Mouse (Mus musculus): ENCODE data around the gene Lbp. TPM values are rescaled to one million over a fixed set of nuclear protein-coding genes. Genes with fewer than 3 reads are reported as not detected.
A peak's percentile ranks its signal among the peaks of the same experiment; 100 is the strongest.

Lbp gene
- polyA plus RNA-seq, 1 experiment from 2014 or later: 6.2 TPM

DNA sequence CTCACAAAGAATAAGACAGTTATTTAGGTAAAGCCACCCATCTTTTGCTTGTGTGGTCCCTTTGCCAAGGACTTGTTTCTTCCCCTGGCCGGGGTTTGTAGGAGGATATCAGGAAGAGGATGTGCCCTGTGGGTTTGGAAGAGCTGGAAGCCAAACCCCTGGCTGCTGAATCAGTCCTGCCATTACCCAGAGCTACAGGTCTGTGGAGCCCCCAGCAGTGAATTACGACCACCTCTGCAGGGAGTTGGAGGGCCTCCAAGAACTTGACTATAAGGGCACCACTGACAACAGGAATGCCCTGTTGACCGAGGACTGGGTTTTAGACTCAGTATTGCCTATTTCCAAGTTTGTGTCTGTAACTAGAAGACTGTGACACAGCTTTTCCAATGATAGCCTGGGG lies 7.1 kb upstream of the Lbp start:
- Histone ChIP-seq H3K36me3 (ENCODE audit: control insufficient read depth, insufficient read depth, low read length) (no peaks in the 10 kb centered on the region), H3K27me3 (replicated peaks; ENCODE audit: control insufficient read depth, insufficient read depth, low read length) (no peaks in the 10 kb centered on the region), H3K4me2 (ENCODE audit: low read length) (no peak overlapping the region), H3K27ac (ENCODE audit: low read depth, low read length) (no peak overlapping the region), H3K9me3 (ENCODE audit: control insufficient read depth, low read length) (no peaks in the 10 kb centered on the region), H3K4me3 (ENCODE audit: low read length) (no peak overlapping the region), H3K4me1 (ENCODE audit: control insufficient read depth, insufficient read depth, low read depth, low read length) (peaks cover 2% of the 10 kb centered on the region; the same call in 1 of the 2 replicates), H3K9ac (ENCODE audit: low read depth, low read length) (no peak overlapping the region)
- no peak for ATAC-seq
- WGBS: 51% methylated on average over 3 of the region's 3 CpGs

DNA sequence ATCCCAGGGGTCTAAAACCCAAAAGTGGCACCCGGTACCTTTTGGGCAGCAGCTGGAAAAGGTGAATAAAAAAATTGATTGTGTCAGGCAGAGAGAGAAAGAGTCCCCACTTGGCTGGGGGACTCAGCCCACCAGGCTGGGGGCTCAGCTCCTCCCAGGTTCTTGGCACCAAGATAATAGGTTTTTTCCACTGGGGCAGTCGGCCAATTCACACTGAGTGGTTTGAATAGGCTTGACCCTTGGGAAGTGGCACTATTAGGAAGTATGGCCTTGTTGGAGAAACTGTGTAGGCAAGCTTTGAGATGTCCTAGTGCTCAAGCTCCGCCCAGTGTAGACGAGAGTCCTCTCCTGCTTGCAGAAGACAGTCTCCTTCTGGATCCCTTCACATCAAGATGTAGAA lies 6.6 kb upstream of the Lbp start:
- H3K36me3 ChIP-seq (ENCODE audit: control insufficient read depth, insufficient read depth, low read length): no peaks in the 10 kb centered on the region
- H3K9ac ChIP-seq (ENCODE audit: low read depth, low read length): no peak overlapping the region
- 52% methylated on average over 4 of the region's 4 CpGs for WGBS
- H3K27ac ChIP-seq (ENCODE audit: low read depth, low read length): no peak overlapping the region
- peaks cover 2% of the 10 kb centered on the region; the same call in 1 of the 2 replicates for H3K4me1 ChIP-seq (ENCODE audit: control insufficient read depth, insufficient read depth, low read depth, low read length)
- H3K4me3 ChIP-seq (ENCODE audit: low read length): no peak overlapping the region
- no peak overlapping the region for H3K4me2 ChIP-seq (ENCODE audit: low read length)
- ATAC-seq: 0 out of 2 replicates have a peak, but pooled peaks have one; percentile 34
- no peaks in the 10 kb centered on the region for H3K9me3 ChIP-seq (ENCODE audit: control insufficient read depth, low read length)
- no peaks in the 10 kb centered on the region for H3K27me3 ChIP-seq (replicated peaks; ENCODE audit: control insufficient read depth, insufficient read depth, low read length)

DNA sequence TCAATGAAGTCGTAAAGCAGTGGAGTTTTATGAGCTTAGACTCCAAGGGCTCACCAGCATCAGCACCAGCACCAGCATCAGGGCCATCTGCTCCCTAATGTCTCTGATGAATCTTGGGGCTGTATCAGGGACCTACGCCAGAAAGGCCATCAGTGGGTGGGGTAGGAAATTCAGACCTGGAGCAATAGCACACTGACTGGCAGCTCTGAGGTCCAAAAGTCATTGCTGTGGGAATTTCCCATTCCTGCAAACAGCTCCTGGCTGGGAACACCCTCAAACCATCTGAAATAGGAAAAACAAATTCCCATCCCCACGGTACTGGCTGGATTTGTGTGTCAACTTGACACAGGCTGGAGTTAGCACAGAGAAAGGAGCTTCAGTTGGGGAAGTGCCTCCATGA lies 3.5 kb upstream of the Lbp start:
- no peaks in the 10 kb centered on the region for H3K4me1 ChIP-seq (ENCODE audit: control insufficient read depth, insufficient read depth, low read depth, low read length)
- no peak overlapping the region for H3K9ac ChIP-seq (ENCODE audit: low read depth, low read length)
- no peak overlapping the region for H3K4me2 ChIP-seq (ENCODE audit: low read length)
- 88% methylated on average over 3 of the region's 3 CpGs for WGBS
- H3K27ac ChIP-seq (ENCODE audit: low read depth, low read length): no peak overlapping the region
- no peak overlapping the region for H3K4me3 ChIP-seq (ENCODE audit: low read length)
- no peaks in the 10 kb centered on the region for H3K9me3 ChIP-seq (ENCODE audit: control insufficient read depth, low read length)
- no peaks in the 10 kb centered on the region for H3K36me3 ChIP-seq (ENCODE audit: control insufficient read depth, insufficient read depth, low read length)
- H3K27me3 ChIP-seq (replicated peaks; ENCODE audit: control insufficient read depth, insufficient read depth, low read length): no peaks in the 10 kb centered on the region
- ATAC-seq: no peak

DNA sequence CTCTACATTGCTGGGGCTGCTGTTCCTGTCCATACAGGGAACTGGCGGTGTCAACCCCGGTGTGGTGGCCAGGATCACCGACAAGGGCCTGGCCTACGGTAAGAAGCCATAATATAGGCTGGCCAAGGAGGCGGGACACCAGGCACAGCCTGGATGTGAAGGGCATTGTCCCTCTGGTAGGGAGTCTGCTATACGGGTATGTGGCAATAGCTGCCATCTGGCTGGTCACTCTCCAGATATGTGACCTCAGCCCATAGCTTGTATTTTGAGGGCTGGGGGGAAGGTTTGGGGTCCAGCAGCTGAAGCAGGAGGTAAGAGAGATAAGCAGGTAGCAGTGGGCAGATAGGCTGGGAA lies 380 bp downstream of the Lbp start:
- no peaks in the 10 kb centered on the region for H3K4me1 ChIP-seq (ENCODE audit: control insufficient read depth, insufficient read depth, low read depth, low read length)
- no peak overlapping the region for H3K4me2 ChIP-seq (ENCODE audit: low read length)
- H3K4me3 ChIP-seq (ENCODE audit: low read length): no peak overlapping the region
- H3K27me3 ChIP-seq (replicated peaks; ENCODE audit: control insufficient read depth, insufficient read depth, low read length): no peaks in the 10 kb centered on the region
- no peaks in the 10 kb centered on the region for H3K36me3 ChIP-seq (ENCODE audit: control insufficient read depth, insufficient read depth, low read length)
- H3K9ac ChIP-seq (ENCODE audit: low read depth, low read length): no peak overlapping the region
- H3K9me3 ChIP-seq (ENCODE audit: control insufficient read depth, low read length): no peaks in the 10 kb centered on the region
- ATAC-seq: no peak
- no peak overlapping the region for H3K27ac ChIP-seq (ENCODE audit: low read depth, low read length)
- 38% methylated on average over 6 of the region's 6 CpGs for WGBS

DNA sequence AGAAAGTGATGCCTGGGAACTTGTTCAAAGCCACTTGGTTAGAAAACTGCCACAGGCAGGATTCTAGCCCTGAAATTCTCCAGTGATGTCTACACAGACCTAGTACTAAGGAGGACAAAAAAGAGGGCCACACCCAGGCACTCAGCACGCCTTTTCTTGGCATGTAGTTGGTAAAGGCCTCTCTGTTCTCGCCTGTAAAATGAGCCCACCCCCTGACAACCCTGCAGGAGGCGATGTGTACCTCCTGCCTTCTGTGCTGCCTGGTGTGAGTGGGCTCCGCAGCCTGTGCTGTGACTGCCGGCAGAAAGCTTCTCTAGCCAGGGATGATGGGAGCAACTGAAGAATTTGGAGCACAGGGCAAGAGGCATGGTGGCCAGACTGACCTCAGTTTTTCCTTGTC lies 2.0 kb downstream of the Lbp start:
- Histone ChIP-seq H3K36me3 (ENCODE audit: control insufficient read depth, insufficient read depth, low read length) (no peaks in the 10 kb centered on the region), H3K9ac (ENCODE audit: low read depth, low read length) (no peak overlapping the region; the same call in 1 of the 2 replicates), H3K4me1 (ENCODE audit: control insufficient read depth, insufficient read depth, low read depth, low read length) (no peaks in the 10 kb centered on the region), H3K9me3 (ENCODE audit: control insufficient read depth, low read length) (no peaks in the 10 kb centered on the region), H3K4me2 (ENCODE audit: low read length) (no peak overlapping the region), H3K4me3 (ENCODE audit: low read length) (no peak overlapping the region), H3K27ac (ENCODE audit: low read depth, low read length) (no peak overlapping the region), H3K27me3 (replicated peaks; ENCODE audit: control insufficient read depth, insufficient read depth, low read length) (no peaks in the 10 kb centered on the region)
- WGBS: 47% methylated on average over 5 of the region's 5 CpGs
- ATAC-seq: no peak

DNA sequence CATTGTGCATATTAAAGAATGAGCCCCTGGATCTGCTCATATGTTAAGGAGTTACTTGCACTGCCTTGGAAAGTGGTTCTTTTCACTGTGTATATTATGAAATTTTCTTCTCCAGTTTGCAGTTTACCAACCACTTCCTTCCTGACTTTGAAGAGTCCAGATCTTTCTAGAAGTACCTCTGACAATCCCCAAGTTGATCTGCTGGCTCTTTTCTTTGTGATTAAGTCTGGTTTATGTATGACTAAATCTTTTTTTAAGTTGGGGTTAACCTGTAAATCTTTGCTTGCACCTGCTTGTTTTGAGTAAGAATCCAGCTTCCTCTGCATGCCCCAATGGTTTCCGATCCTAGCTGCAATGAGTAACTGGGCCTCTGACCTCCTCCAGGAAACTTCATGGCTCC lies 6.8 kb downstream of the Lbp start:
- H3K27ac ChIP-seq (ENCODE audit: low read depth, low read length): no peak overlapping the region
- H3K36me3 ChIP-seq (ENCODE audit: control insufficient read depth, insufficient read depth, low read length): no peaks in the 10 kb centered on the region
- H3K4me3 ChIP-seq (ENCODE audit: low read length): no peak overlapping the region
- peaks cover 8% of the 10 kb centered on the region; the same call in 1 of the 2 replicates for H3K4me1 ChIP-seq (ENCODE audit: control insufficient read depth, insufficient read depth, low read depth, low read length)
- H3K9ac ChIP-seq (ENCODE audit: low read depth, low read length): no peak overlapping the region
- ATAC-seq: no peak
- 80% methylated on average over 1 of the region's 1 CpGs for WGBS
- H3K9me3 ChIP-seq (ENCODE audit: control insufficient read depth, low read length): no peaks in the 10 kb centered on the region
- no peak overlapping the region for H3K4me2 ChIP-seq (ENCODE audit: low read length)
- no peaks in the 10 kb centered on the region for H3K27me3 ChIP-seq (replicated peaks; ENCODE audit: control insufficient read depth, insufficient read depth, low read length)

DNA sequence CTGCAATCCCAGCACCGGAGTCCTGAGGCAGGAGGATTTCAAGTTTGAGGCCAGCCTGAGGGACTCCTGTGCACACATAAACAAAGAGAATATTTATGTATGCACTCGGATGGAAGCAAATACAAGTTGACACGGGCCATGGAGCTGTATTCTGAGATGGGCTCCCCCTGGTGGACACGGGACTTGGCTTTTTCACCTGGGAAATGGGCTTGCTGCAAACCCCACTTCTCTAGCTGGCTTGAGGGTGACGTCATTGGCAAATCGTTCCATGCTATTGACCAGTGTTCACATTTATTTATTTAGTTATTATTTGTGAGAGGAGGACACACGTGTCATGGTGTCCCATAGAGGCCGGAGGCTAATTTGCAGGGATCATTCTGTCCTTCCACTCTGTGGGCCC lies 10.1 kb downstream of the Lbp start:
- H3K27ac ChIP-seq (ENCODE audit: low read depth, low read length): no peak overlapping the region
- H3K4me1 ChIP-seq (ENCODE audit: control insufficient read depth, insufficient read depth, low read depth, low read length): peaks cover 8% of the 10 kb centered on the region; the same call in 1 of the 2 replicates
- no peak for ATAC-seq
- no peak overlapping the region for H3K9ac ChIP-seq (ENCODE audit: low read depth, low read length)
- no peaks in the 10 kb centered on the region for H3K36me3 ChIP-seq (ENCODE audit: control insufficient read depth, insufficient read depth, low read length)
- H3K9me3 ChIP-seq (ENCODE audit: control insufficient read depth, low read length): no peaks in the 10 kb centered on the region
- H3K4me2 ChIP-seq (ENCODE audit: low read length): no peak overlapping the region
- WGBS: 72% methylated on average over 8 of the region's 8 CpGs
- H3K27me3 ChIP-seq (replicated peaks; ENCODE audit: control insufficient read depth, insufficient read depth, low read length): no peaks in the 10 kb centered on the region
- H3K4me3 ChIP-seq (ENCODE audit: low read length): no peak overlapping the region

DNA sequence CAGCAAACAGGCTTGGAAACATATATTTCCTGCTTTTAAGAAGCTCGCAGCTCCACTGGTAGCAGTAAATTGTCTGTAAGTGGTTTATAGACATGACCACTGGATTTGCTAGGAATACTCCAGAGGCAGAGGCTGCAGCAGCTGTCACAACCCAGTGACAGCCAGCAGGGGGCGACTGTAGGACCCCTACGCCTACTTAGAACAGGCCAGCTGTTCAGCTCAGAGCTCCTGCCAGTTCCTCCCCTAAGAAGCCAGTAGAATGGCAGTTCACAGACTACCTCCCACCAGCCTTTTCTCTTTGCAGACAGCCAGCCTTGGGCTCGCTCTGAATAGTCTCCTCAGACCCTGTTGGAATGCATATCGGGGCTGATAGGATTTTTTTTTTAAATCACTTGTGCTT lies 10.7 kb downstream of the Lbp start:
- Histone ChIP-seq H3K27ac (ENCODE audit: low read depth, low read length) (no peak overlapping the region), H3K9ac (ENCODE audit: low read depth, low read length) (no peak overlapping the region), H3K27me3 (replicated peaks; ENCODE audit: control insufficient read depth, insufficient read depth, low read length) (no peaks in the 10 kb centered on the region), H3K4me1 (ENCODE audit: control insufficient read depth, insufficient read depth, low read depth, low read length) (peaks cover 8% of the 10 kb centered on the region; the same call in 1 of the 2 replicates), H3K4me2 (ENCODE audit: low read length) (no peak overlapping the region; the same call in 1 of the 2 replicates), H3K9me3 (ENCODE audit: control insufficient read depth, low read length) (no peaks in the 10 kb centered on the region), H3K36me3 (ENCODE audit: control insufficient read depth, insufficient read depth, low read length) (no peaks in the 10 kb centered on the region), H3K4me3 (ENCODE audit: low read length) (no peak overlapping the region)
- ATAC-seq: peak; percentile 70
- 12% methylated on average over 5 of the region's 5 CpGs for WGBS

DNA sequence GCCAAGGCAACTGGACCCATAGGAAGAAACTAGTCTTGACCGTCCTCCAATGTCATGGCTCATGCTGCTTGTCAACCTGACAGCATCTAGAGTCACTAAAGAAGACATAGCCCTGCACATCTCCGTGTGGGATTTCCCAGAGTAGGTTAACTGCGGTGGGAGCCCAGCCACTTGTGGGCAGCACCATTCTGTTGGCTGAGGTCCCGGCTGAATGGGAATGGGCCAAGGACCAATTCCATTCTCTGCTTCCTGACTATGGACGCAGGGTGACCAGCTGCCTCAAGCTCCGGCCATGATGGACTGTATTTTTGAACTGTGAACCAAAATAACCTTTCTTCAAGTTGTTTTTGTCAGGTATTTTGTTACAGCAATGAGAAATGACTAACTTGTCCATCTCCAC lies 15.3 kb downstream of the Lbp start:
- H3K4me2 ChIP-seq (ENCODE audit: low read length): no peak overlapping the region
- no peaks in the 10 kb centered on the region for H3K36me3 ChIP-seq (ENCODE audit: control insufficient read depth, insufficient read depth, low read length)
- 86% methylated on average over 6 of the region's 6 CpGs for WGBS
- no peak for ATAC-seq
- no peaks in the 10 kb centered on the region for H3K27me3 ChIP-seq (replicated peaks; ENCODE audit: control insufficient read depth, insufficient read depth, low read length)
- no peak overlapping the region for H3K9ac ChIP-seq (ENCODE audit: low read depth, low read length)
- H3K4me1 ChIP-seq (ENCODE audit: control insufficient read depth, insufficient read depth, low read depth, low read length): peaks cover 8% of the 10 kb centered on the region; the same call in 1 of the 2 replicates
- no peak overlapping the region for H3K4me3 ChIP-seq (ENCODE audit: low read length)
- H3K27ac ChIP-seq (ENCODE audit: low read depth, low read length): no peak overlapping the region
- no peaks in the 10 kb centered on the region for H3K9me3 ChIP-seq (ENCODE audit: control insufficient read depth, low read length)

DNA sequence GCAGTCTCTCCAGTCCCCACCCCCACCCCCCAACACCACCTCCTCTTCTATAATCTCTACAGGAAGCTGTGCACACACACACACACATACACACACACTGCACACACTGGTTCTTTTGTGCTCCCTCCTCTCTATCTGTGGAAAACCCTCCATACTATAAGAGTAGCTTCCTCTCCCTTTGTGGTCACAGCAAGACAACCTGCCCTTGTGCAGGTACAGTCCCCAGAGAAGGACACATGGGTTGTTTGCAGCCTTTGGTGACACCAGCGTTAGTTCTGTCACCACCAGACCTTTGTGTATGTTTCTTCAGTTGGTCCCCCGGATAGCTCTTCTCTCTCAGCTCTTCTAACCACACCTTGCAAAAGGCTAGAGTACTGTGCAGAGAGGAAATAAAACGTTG lies 16.6 kb downstream of the Lbp start:
- H3K9me3 ChIP-seq (ENCODE audit: control insufficient read depth, low read length): no peaks in the 10 kb centered on the region
- H3K4me2 ChIP-seq (ENCODE audit: low read length): no peak overlapping the region
- no peak overlapping the region for H3K27ac ChIP-seq (ENCODE audit: low read depth, low read length)
- ATAC-seq: no peak
- H3K4me1 ChIP-seq (ENCODE audit: control insufficient read depth, insufficient read depth, low read depth, low read length): no peaks in the 10 kb centered on the region; the same call in 1 of the 2 replicates
- no peaks in the 10 kb centered on the region for H3K27me3 ChIP-seq (replicated peaks; ENCODE audit: control insufficient read depth, insufficient read depth, low read length)
- WGBS: 82% methylated on average over 3 of the region's 3 CpGs
- H3K9ac ChIP-seq (ENCODE audit: low read depth, low read length): no peak overlapping the region
- H3K36me3 ChIP-seq (ENCODE audit: control insufficient read depth, insufficient read depth, low read length): no peaks in the 10 kb centered on the region
- no peak overlapping the region for H3K4me3 ChIP-seq (ENCODE audit: low read length)
